Mouse (Mus musculus): ENCODE data around the gene Tmem59. TPM values are rescaled to one million over a fixed set of nuclear protein-coding genes. Genes with fewer than 3 reads are reported as not detected.

The Tmem59 gene
- polyA plus RNA-seq, 1 experiment from 2014 or later = 344 TPM

DNA sequence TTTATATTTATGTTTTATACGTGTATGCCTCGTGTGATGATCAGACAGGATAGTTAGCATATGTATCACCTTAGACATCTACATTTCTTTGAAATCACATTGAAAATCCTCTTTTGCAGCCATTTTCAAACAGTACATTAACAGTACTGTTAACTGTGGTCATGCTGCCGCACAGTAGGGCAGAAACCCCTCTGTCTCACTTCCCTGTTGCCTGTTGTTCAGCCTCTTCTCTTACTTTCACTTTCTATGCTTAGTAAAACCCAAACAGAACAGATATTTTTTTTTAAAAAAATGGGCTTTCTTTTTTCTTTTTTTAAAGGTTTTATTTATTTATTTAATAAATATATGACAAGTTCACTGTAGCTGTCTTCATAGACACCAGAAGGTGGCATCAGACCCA is 15.6 kb downstream of the Tmem59 start:
- ATAC-seq (ENCODE audit: low FRiP score) (no peak), DNase-seq (ENCODE audit: low spot score, missing footprints) (peak; percentile 57)
- Histone ChIP-seq H3K27ac (ENCODE audit: low read depth, low read length) (no peak overlapping the region), H3K4me1 (ENCODE audit: control insufficient read depth, insufficient read depth, low read length) (no peaks in the 10 kb centered on the region), H3K9ac (ENCODE audit: low read length) (no peak overlapping the region), H3K36me3 (ENCODE audit: control insufficient read depth, insufficient read depth, low read length) (peaks cover 16% of the 10 kb centered on the region), H3K4me2 (no peak overlapping the region), H3K4me3 (ENCODE audit: low read depth, low read length) (no peak overlapping the region), H3K27me3 (ENCODE audit: control insufficient read depth, insufficient read depth, low read length) (no peaks in the 10 kb centered on the region), H3K9me3 (ENCODE audit: control insufficient read depth, low read length) (no peaks in the 10 kb centered on the region)
- 92% methylated on average over 3 of the region's 3 CpGs for WGBS

- 91% methylated on average over 2 of the region's 2 CpGs for WGBS
- no peak for ATAC-seq (ENCODE audit: low FRiP score)
Observed at GRCm38 (mm10) chr4:107196454-107196853, 18.3 kb downstream of the Tmem59 start.

GRCm38 (mm10) chr4:107198072-107198471 is 19.9 kb downstream of the Tmem59 start:
- Histone ChIP-seq H3K4me3 (ENCODE audit: low read depth, low read length) (no peak overlapping the region), H3K4me2 (no peak overlapping the region), H3K27me3 (ENCODE audit: control insufficient read depth, insufficient read depth, low read length) (no peaks in the 10 kb centered on the region), H3K36me3 (ENCODE audit: control insufficient read depth, insufficient read depth, low read length) (peaks cover 17% of the 10 kb centered on the region), H3K9ac (ENCODE audit: low read length) (no peak overlapping the region), H3K27ac (ENCODE audit: low read depth, low read length) (no peak overlapping the region), H3K4me1 (ENCODE audit: control insufficient read depth, insufficient read depth, low read length) (no peaks in the 10 kb centered on the region), H3K9me3 (ENCODE audit: control insufficient read depth, low read length) (no peaks in the 10 kb centered on the region)
- ATAC-seq (ENCODE audit: low FRiP score) (no peak), DNase-seq (ENCODE audit: low spot score, missing footprints) (no peak)
- WGBS = 95% methylated on average over 5 of the region's 5 CpGs

More at GRCm38 (mm10) chr4:107196454-107196853, 18.3 kb downstream of the Tmem59 start:
- Histone ChIP-seq H3K4me1 (ENCODE audit: control insufficient read depth, insufficient read depth, low read length) (no peaks in the 10 kb centered on the region), H3K27ac (ENCODE audit: low read depth, low read length) (no peak overlapping the region), H3K4me2 (no peak overlapping the region), H3K36me3 (ENCODE audit: control insufficient read depth, insufficient read depth, low read length) (peaks cover 15% of the 10 kb centered on the region), H3K9me3 (ENCODE audit: control insufficient read depth, low read length) (no peaks in the 10 kb centered on the region), H3K9ac (ENCODE audit: low read length) (no peak overlapping the region), H3K27me3 (ENCODE audit: control insufficient read depth, insufficient read depth, low read length) (no peaks in the 10 kb centered on the region), H3K4me3 (ENCODE audit: low read depth, low read length) (no peak overlapping the region)
- peak; percentile 56 for DNase-seq (ENCODE audit: low spot score, missing footprints)

DNA sequence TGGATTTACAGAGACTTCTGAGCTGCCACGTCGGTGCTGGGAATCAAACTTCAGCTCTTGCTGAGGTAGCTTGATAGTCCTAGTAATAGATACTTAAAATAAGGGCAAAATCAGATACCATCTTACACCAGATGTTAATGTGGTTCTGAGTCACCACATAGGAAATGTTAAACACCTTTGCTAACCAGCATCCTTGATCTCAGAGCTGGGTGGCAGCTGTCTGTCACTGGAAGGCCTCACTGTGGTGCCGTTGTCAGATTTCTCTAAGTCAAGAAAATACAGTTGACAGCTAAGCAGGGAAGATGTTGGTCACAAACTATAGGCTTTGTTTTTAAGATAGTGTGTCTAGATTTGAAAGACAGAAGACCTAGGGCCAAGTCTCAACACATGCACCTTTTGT is 23.6 kb downstream of the Tmem59 start:
- Histone ChIP-seq H3K36me3 (ENCODE audit: control insufficient read depth, insufficient read depth, low read length) (peaks cover 12% of the 10 kb centered on the region), H3K9me3 (ENCODE audit: control insufficient read depth, low read length) (no peaks in the 10 kb centered on the region)

GRCm38 (mm10) chr4:107203001-107203400 is 24.8 kb downstream of the Tmem59 start:
- ATAC-seq (ENCODE audit: low FRiP score) (no peak), DNase-seq (ENCODE audit: low spot score, missing footprints) (peak; percentile 75)
- H3K27ac ChIP-seq (ENCODE audit: low read depth, low read length) = no peak overlapping the region
- peaks cover 8% of the 10 kb centered on the region for H3K36me3 ChIP-seq (ENCODE audit: control insufficient read depth, insufficient read depth, low read length)
- no peaks in the 10 kb centered on the region for H3K4me1 ChIP-seq (ENCODE audit: control insufficient read depth, insufficient read depth, low read length)
- no peaks in the 10 kb centered on the region for H3K9me3 ChIP-seq (ENCODE audit: control insufficient read depth, low read length)
- H3K27me3 ChIP-seq (ENCODE audit: control insufficient read depth, insufficient read depth, low read length) = no peaks in the 10 kb centered on the region
- 91% methylated on average over 7 of the region's 7 CpGs for WGBS
- no peak overlapping the region for H3K4me2 ChIP-seq
- H3K9ac ChIP-seq (ENCODE audit: low read length) = no peak overlapping the region
- H3K4me3 ChIP-seq (ENCODE audit: low read depth, low read length) = no peak overlapping the region

More for the DNA sequence above, 23.6 kb downstream of the Tmem59 start:
- H3K27me3 ChIP-seq (ENCODE audit: control insufficient read depth, insufficient read depth, low read length) = no peaks in the 10 kb centered on the region
- no peaks in the 10 kb centered on the region for H3K4me1 ChIP-seq (ENCODE audit: control insufficient read depth, insufficient read depth, low read length)
- no peak overlapping the region for H3K4me3 ChIP-seq (ENCODE audit: low read depth, low read length)
- ATAC-seq (ENCODE audit: low FRiP score) (no peak), DNase-seq (ENCODE audit: low spot score, missing footprints) (no peak)
- no peak overlapping the region for H3K27ac ChIP-seq (ENCODE audit: low read depth, low read length)
- WGBS = 95% methylated on average over 3 of the region's 3 CpGs
- no peak overlapping the region for H3K4me2 ChIP-seq
- H3K9ac ChIP-seq (ENCODE audit: low read length) = no peak overlapping the region

GRCm38 (mm10) chr4:107207016-107207415 is 28.8 kb downstream of the Tmem59 start:
- Histone ChIP-seq H3K4me1 (ENCODE audit: control insufficient read depth, insufficient read depth, low read length) (no peaks in the 10 kb centered on the region), H3K27ac (ENCODE audit: low read depth, low read length) (no peak overlapping the region), H3K9ac (ENCODE audit: low read length) (no peak overlapping the region), H3K27me3 (ENCODE audit: control insufficient read depth, insufficient read depth, low read length) (no peaks in the 10 kb centered on the region), H3K4me3 (ENCODE audit: low read depth, low read length) (no peak overlapping the region), H3K9me3 (ENCODE audit: control insufficient read depth, low read length) (no peaks in the 10 kb centered on the region), H3K4me2 (no peak overlapping the region), H3K36me3 (ENCODE audit: control insufficient read depth, insufficient read depth, low read length) (peaks cover 4% of the 10 kb centered on the region; the same call in 1 of the 2 replicates)
- ATAC-seq (ENCODE audit: low FRiP score) = no peak
- peak; percentile 67 for DNase-seq (ENCODE audit: low spot score, missing footprints)
- 100% methylated on average over 2 of the region's 2 CpGs for WGBS

- Histone ChIP-seq H3K27me3 (ENCODE audit: control insufficient read depth, insufficient read depth, low read length) (no peaks in the 10 kb centered on the region), H3K4me1 (ENCODE audit: control insufficient read depth, insufficient read depth, low read length) (no peaks in the 10 kb centered on the region), H3K9ac (ENCODE audit: low read length) (no peak within 1 kb of the TSS), H3K9me3 (ENCODE audit: control insufficient read depth, low read length) (no peaks in the 10 kb centered on the region), H3K36me3 (ENCODE audit: control insufficient read depth, insufficient read depth, low read length) (no peaks in the 10 kb centered on the region; the same call in 1 of the 2 replicates), H3K27ac (ENCODE audit: low read depth, low read length) (no peak within 1 kb of the TSS), H3K4me3 (ENCODE audit: low read depth, low read length) (no peak within 1 kb of the TSS), H3K4me2 (no peak within 1 kb of the TSS)
- DNase-seq (ENCODE audit: low spot score, missing footprints) = peak; percentile 61
- 92% methylated on average over 3 of the region's 3 CpGs for WGBS
- no peak for ATAC-seq (ENCODE audit: low FRiP score)
Observed at GRCm38 (mm10) chr4:107208880-107209279, 30.7 kb downstream of the Tmem59 start, which contains the start of gene Ldlrad1. Ldlrad1 (plus strand) TSS chr4:107209180.

GRCm38 (mm10) chr4:107210483-107211097 is 32.4 kb downstream of the Tmem59 start:
- DNase-seq (ENCODE audit: low spot score, missing footprints) (peak; percentile 67), ATAC-seq (ENCODE audit: low FRiP score) (no peak)
- H3K27ac ChIP-seq (ENCODE audit: low read depth, low read length) = no peak overlapping the region
- H3K27me3 ChIP-seq (ENCODE audit: control insufficient read depth, insufficient read depth, low read length) = no peaks in the 10 kb centered on the region
- 78% methylated on average over 5 of the region's 5 CpGs for WGBS
- no peaks in the 10 kb centered on the region for H3K9me3 ChIP-seq (ENCODE audit: control insufficient read depth, low read length)
- no peak overlapping the region for H3K9ac ChIP-seq (ENCODE audit: low read length)
- H3K36me3 ChIP-seq (ENCODE audit: control insufficient read depth, insufficient read depth, low read length) = no peaks in the 10 kb centered on the region
- H3K4me3 ChIP-seq (ENCODE audit: low read depth, low read length) = no peak overlapping the region
- H3K4me1 ChIP-seq (ENCODE audit: control insufficient read depth, insufficient read depth, low read length) = no peaks in the 10 kb centered on the region
- no peak overlapping the region for H3K4me2 ChIP-seq

- H3K9ac ChIP-seq (ENCODE audit: low read length) = no peak overlapping the region
- H3K4me1 ChIP-seq (ENCODE audit: control insufficient read depth, insufficient read depth, low read length) = no peaks in the 10 kb centered on the region
- no peaks in the 10 kb centered on the region for H3K36me3 ChIP-seq (ENCODE audit: control insufficient read depth, insufficient read depth, low read length)
- no peak overlapping the region for H3K27ac ChIP-seq (ENCODE audit: low read depth, low read length)
- H3K4me2 ChIP-seq = no peak overlapping the region
- H3K27me3 ChIP-seq (ENCODE audit: control insufficient read depth, insufficient read depth, low read length) = no peaks in the 10 kb centered on the region
- no peaks in the 10 kb centered on the region for H3K9me3 ChIP-seq (ENCODE audit: control insufficient read depth, low read length)
- H3K4me3 ChIP-seq (ENCODE audit: low read depth, low read length) = no peak overlapping the region
- WGBS = 86% methylated on average over 4 of the region's 4 CpGs
- no peak for DNase-seq (ENCODE audit: low spot score, missing footprints)
- ATAC-seq (ENCODE audit: low FRiP score) = no peak
Observed at GRCm38 (mm10) chr4:107211465-107211864, 33.3 kb downstream of the Tmem59 start.

Measured in midbrain, embryonic 11.5 days (tissue).